ENCODE assay signal across 7 mouse cellular contexts in genomic region chr1:135828918-135829317, GRCm38 (mm10). TPM values are rescaled to one million over a fixed set of nuclear protein-coding genes. Genes with fewer than 3 reads are reported as not detected.
A peak's percentile ranks its signal among the peaks of the same experiment; 100 is the strongest.
DNase-seq lines count a peak whose midpoint lies in the region; TF ChIP-seq lines count a peak whose summit lies in the region.

No protein-coding gene starts in this region.

- H3K4me3 ChIP-seq in ES-Bruce4 (ENCODE audit: low read depth, low read length), result no peak overlapping the region

- no peak for TF ChIP-seq EP300 in ES-Bruce4 (IDR thresholded peaks at IDR 0.05; ENCODE audit: insufficient read depth, low read depth, low read length)

- H3K27ac ChIP-seq in ES-Bruce4 (ENCODE audit: insufficient read depth, low read length), result no peak overlapping the region

- H3K27me3 ChIP-seq in ES-Bruce4 (ENCODE audit: control insufficient read depth, insufficient read depth, low read length, poor library complexity, severe bottlenecking), result no peaks in the 10 kb centered on the region

- H3K4me1 ChIP-seq in ES-Bruce4 (ENCODE audit: control insufficient read depth, insufficient read depth, low read length), result no peaks in the 10 kb centered on the region

- TF ChIP-seq CTCF in ES-Bruce4 (IDR thresholded peaks at IDR 0.05; ENCODE audit: low read depth, low read length), result peak; percentile 59
- peak; percentile 55; the same call in 1 of the 2 replicates for TF ChIP-seq CTCF in brain, embryonic 14.5 days (IDR thresholded peaks at IDR 0.05; ENCODE audit: borderline replicate concordance, extremely low read depth, insufficient read depth, insufficient read length)

- peak; percentile 66 for DNase-seq in layer of hippocampus, adult 11-12 months (ENCODE audit: low spot score)
- DNase-seq in layer of hippocampus, postnatal 36 days, result no peak
- DNase-seq in brain, embryonic 14.5 days (ENCODE audit: low read depth), result peak; percentile 56
- DNase-seq in kidney, postnatal 10 days, result peak; percentile 56
- peak; percentile 88 for DNase-seq in naive thymus-derived CD4-positive, alpha-beta T cell, adult 2 months (ENCODE audit: low read depth)
- no peak for DNase-seq in gastrocnemius, adult 8-10 months (ENCODE audit: low spot score in 2 of 2)

- TF ChIP-seq POLR2A in ES-Bruce4 (IDR thresholded peaks at IDR 0.05; ENCODE audit: insufficient read depth, low read length), result no peak
- TF ChIP-seq POLR2A in brain, embryonic 14.5 days (IDR thresholded peaks at IDR 0.05; ENCODE audit: borderline replicate concordance, extremely low read depth, insufficient read depth, insufficient read length, poor library complexity, severe bottlenecking), result no peak

- no peaks in the 10 kb centered on the region for H3K36me3 ChIP-seq in ES-Bruce4 (ENCODE audit: control insufficient read depth, insufficient read depth, low read length, poor library complexity, severe bottlenecking)

- H3K9me3 ChIP-seq in ES-Bruce4 (replicated peaks; ENCODE audit: control insufficient read depth, insufficient read depth, low read length, poor library complexity, severe bottlenecking), result no peaks in the 10 kb centered on the region

- no peak overlapping the region for H3K9ac ChIP-seq in ES-Bruce4 (ENCODE audit: low read depth, poor library complexity, severe bottlenecking)

RNA-seq across cellular contexts. Expression of gene Tnnt2, which starts 7.2 kb away (rescaled TPM):
- 1 to 10 TPM in 1 of 2 experiments, under 1 TPM in 1; 0.60 to 1.1 TPM for total RNA-seq in layer of hippocampus, postnatal 36 days (2021)
- 1.2 and 1.6 TPM in 2 replicates for polyA plus RNA-seq in ES-Bruce4 (2011; ENCODE audit: insufficient read depth, insufficient read length, low read depth, missing spikeins)
- polyA plus RNA-seq in brain, embryonic 14.5 days (2012; rRNA removed), result 0.71 and 1.0 TPM in 2 replicates
- total RNA-seq in gastrocnemius, adult 8-10 months (2022), result 1 to 10 TPM; 4.0 to 5.8 (median 4.6) TPM

RNA-seq across cellular contexts. Expression of gene Lad1, which starts 10.5 kb away (rescaled TPM):
- under 1 TPM; 0.62 to 0.73 TPM for total RNA-seq in layer of hippocampus, postnatal 36 days (2021)
- polyA plus RNA-seq in ES-Bruce4 (2011; ENCODE audit: insufficient read depth, insufficient read length, low read depth, missing spikeins), result 20.5 and 25.1 TPM in 2 replicates
- 0.81 and 0.93 TPM in 2 replicates for polyA plus RNA-seq in brain, embryonic 14.5 days (2012; rRNA removed)
- total RNA-seq in gastrocnemius, adult 8-10 months (2022), result not detected

RNA-seq across cellular contexts. Expression of gene Tnni1, which starts 49.7 kb away (rescaled TPM):
- 1 to 10 TPM; 2.1 to 3.5 TPM for total RNA-seq in layer of hippocampus, postnatal 36 days (2021)
- polyA plus RNA-seq in ES-Bruce4 (2011; ENCODE audit: insufficient read depth, insufficient read length, low read depth, missing spikeins), result 0.53 and 1.0 TPM in 2 replicates
- polyA plus RNA-seq in brain, embryonic 14.5 days (2012; rRNA removed), result 2.6 and 3.1 TPM in 2 replicates
- total RNA-seq in gastrocnemius, adult 8-10 months (2022), result 100 to 1,000 TPM; 238 to 314 (median 288) TPM

Comparison
In these comparisons a context has a peak if more than half of its experiments do, and no peak if none do; other contexts are left out.
1. DNase-seq: peak in layer of hippocampus, adult 11-12 months (single experiment), brain, embryonic 14.5 days (single experiment), kidney, postnatal 10 days (single experiment) and naive thymus-derived CD4-positive, alpha-beta T cell, adult 2 months (single experiment); none in layer of hippocampus, postnatal 36 days (0 of 2) and gastrocnemius, adult 8-10 months (0 of 2).
2. RNA of gene Tnni1, which starts 49.7 kb away (total RNA-seq): 238 to 314 TPM in gastrocnemius, adult 8-10 months; 2.1 to 3.5 TPM in layer of hippocampus, postnatal 36 days; every median in the first group is over 10 times any median in the second.